In genomic region chr7:26061197-26061596, GRCm38 (mm10) we compare ENCODE assay signal across 11 mouse cellular contexts. TPM values are rescaled to one million over a fixed set of nuclear protein-coding genes. Genes with fewer than 3 reads are reported as not detected.
A peak's percentile ranks its signal among the peaks of the same experiment; 100 is the strongest.
DNase-seq lines count a peak whose midpoint lies in the region; ATAC-seq and TF ChIP-seq lines count a peak whose summit lies in the region.
"Not testable (repeated sequence)": the region's sequence is repeated elsewhere in the genome, so short reads cannot be mapped to it uniquely, and the experiment has no call there.
"Had no signal": no experiment of that assay in that cellular context is flagged by ENCODE, and none has a peak within 500 bp of the region (broad histone marks: within the 10 kb centered on the region; RNA-seq: fewer than 3 reads in every experiment).

TSS of gene Cyp2b13 (plus strand) at chr7:26061497.

- H3K4me1 ChIP-seq in liver, adult 2 months (ENCODE audit: control insufficient read depth, insufficient read depth, low read length); liver, postnatal 0 days (ENCODE audit: insufficient read depth): not testable (repeated sequence)

- DNase-seq in liver, adult 2 months (ENCODE audit: extremely low read depth, low read depth, low spot score); liver, postnatal 0 days: not testable (repeated sequence)

- not testable (repeated sequence) for H3K79me2 ChIP-seq in liver, adult 2 months (ENCODE audit: control insufficient read depth, insufficient read depth, low read length)

- not testable (repeated sequence) for H3K4me3 ChIP-seq in liver, adult 2 months (ENCODE audit: insufficient read depth, low read depth, low read length); liver, postnatal 0 days (ENCODE audit: low read depth, low read length)

- WGBS in liver, adult 2 months: 55% methylated on average over 1 of the region's 2 CpGs
- WGBS in liver, postnatal 0 days (ENCODE audit: insufficient replicate concordance): 50% methylated on average over 1 of the region's 2 CpGs

- H3K4me2 ChIP-seq in liver, postnatal 0 days (ENCODE audit: low read depth, low read length): not testable (repeated sequence)

- ATAC-seq in liver, postnatal 0 days: peak; percentile 44; the same call in 1 of the 2 replicates

- not testable (repeated sequence) for H3K9ac ChIP-seq in liver, adult 2 months (ENCODE audit: low read depth, low read length); liver, postnatal 0 days (replicated peaks)

- not testable (repeated sequence) for TF ChIP-seq EP300 in liver, postnatal 0 days (IDR thresholded peaks at IDR 0.05; ENCODE audit: low read depth)

- H3K36me3 ChIP-seq in liver, adult 2 months (ENCODE audit: control insufficient read depth, insufficient read depth, low read length); liver, postnatal 0 days (replicated peaks; ENCODE audit: insufficient read depth, low read length): not testable (repeated sequence)

- TF ChIP-seq POLR2A in liver, adult 2 months (IDR thresholded peaks at IDR 0.05; ENCODE audit: extremely low read depth, insufficient read depth, low read length): not testable (repeated sequence)

- not testable (repeated sequence) for H3K27me3 ChIP-seq in liver, adult 2 months (ENCODE audit: control insufficient read depth, insufficient read depth, low read length); liver, postnatal 0 days (ENCODE audit: insufficient read depth, low read length)

- not testable (repeated sequence) for H3K9me3 ChIP-seq in liver, postnatal 0 days (ENCODE audit: low read length)

- H3K27ac ChIP-seq in liver, adult 2 months (replicated peaks; ENCODE audit: insufficient read depth, low read depth, low read length); liver, postnatal 0 days (ENCODE audit: low read depth): not testable (repeated sequence)

- TF ChIP-seq CTCF in liver, adult 2 months (IDR thresholded peaks at IDR 0.05; ENCODE audit: low read depth, low read length); liver, postnatal 0 days (IDR thresholded peaks at IDR 0.05; ENCODE audit: low read depth): not testable (repeated sequence)

RNA-seq across cellular contexts. Expression of gene Cyp2b13, which starts in this region (rescaled TPM):
- total RNA-seq in liver, adult 2 months (2014; rRNA removed): 88.4 and 307 TPM in 2 replicates
- polyA plus RNA-seq in liver, adult 2 months (2012; rRNA removed): 102 and 105 TPM in 2 replicates
- polyA plus RNA-seq in liver, postnatal 0 days (2015; fragmentation: Nextera tagmentation; extraction: Ambion mirVana): 1.7 TPM in 2 replicates
- total RNA-seq: ES-E14, G1E, MEL had no signal
- polyA plus RNA-seq: activated CD4-positive, CD25-positive, alpha-beta regulatory T cell, adult 4 months; adrenal gland, adult 2 months; brain, embryonic 14.5 days; CD4-positive, CD25-positive, alpha-beta regulatory T cell, adult 4 months; cerebellum, adult 2 months; G1E; Patski had no signal

Comparison
In these comparisons a context has a peak if more than half of its experiments do, and no peak if none do; other contexts are left out.
1. RNA of gene Cyp2b13 (polyA plus RNA-seq): 102 to 105 TPM in liver, adult 2 months; 1.7 TPM in liver, postnatal 0 days; every median in the first group is over 10 times any median in the second.